Mouse (Mus musculus) heart, embryonic 15.5 days (tissue): ENCODE data around the gene Luzp1. TPM values are rescaled to one million over a fixed set of nuclear protein-coding genes. Genes with fewer than 3 reads are reported as not detected.
A peak's percentile ranks its signal among the peaks of the same experiment; 100 is the strongest.

Experiments
- ATAC-seq: fragments of 200-750 bp; cut with Nextera tagmentation; replicated peaks from 2 replicates; pipeline ENCODE4 v1.8.0; 2017; ENCODE audit warnings: low read depth, moderate TSS enrichment; ENCODE audit not compliant: insufficient number of reproducible peaks, insufficient read depth, low FRiP score
- H3K27ac ChIP-seq: fragments of 300-500 bp; sonication (generic); 2 replicates; pipeline ENCODE4 v1.5.1; 2015; ENCODE audit warnings: mild to moderate bottlenecking, inconsistent platforms
- H3K27me3 ChIP-seq: fragments of 300-500 bp; sonication (generic); 2 replicates; pipeline ENCODE4 v1.6.1; 2015; ENCODE audit warnings: inconsistent platforms
- H3K36me3 ChIP-seq: fragments of 300-500 bp; sonication (generic); 2 replicates; pipeline ENCODE4 v1.6.1; 2015; ENCODE audit warnings: mild to moderate bottlenecking, inconsistent platforms
- H3K4me1 ChIP-seq: fragments of 300-500 bp; sonication (generic); replicated peaks from 2 replicates; pipeline ENCODE4 v1.6.1; 2015; ENCODE audit warnings: inconsistent platforms
- H3K4me2 ChIP-seq: fragments of 300-500 bp; sonication (generic); 2 replicates; pipeline ENCODE4 v1.6.1; 2015; ENCODE audit warnings: inconsistent platforms, mild to moderate bottlenecking, moderate library complexity
- H3K4me3 ChIP-seq: fragments of 300-500 bp; sonication (generic); 2 replicates; pipeline ENCODE4 v1.5.1; 2015; ENCODE audit warnings: mild to moderate bottlenecking, inconsistent platforms
- H3K9ac ChIP-seq: fragments of 300-500 bp; sonication (generic); 2 replicates; pipeline ENCODE4 v1.6.1; 2015; ENCODE audit warnings: mild to moderate bottlenecking, inconsistent platforms
- H3K9me3 ChIP-seq: fragments of 300-500 bp; sonication (generic); replicated peaks from 2 replicates; pipeline ENCODE4 v1.6.1; 2016; ENCODE audit warnings: inconsistent platforms
- WGBS: fragments of 180-500 bp; shearing (Covaris S2); methylation state at CpG from one replicate; pipeline ENCODE4 v1.1.7; 2015; ENCODE audit warnings: mixed read lengths; 5-methylcytosine and 5-hydroxymethylcytosine counted together
- polyA plus RNA-seq: library from polyadenylated mRNA; unstranded; fragments of >200 nt; fragmentation: Nextera tagmentation; extraction: Ambion mirVana; gene quantifications from 2 replicates; pipeline ENCODE4 v1.2.1, GENCODE M21; 2015

Luzp1 gene
- polyA plus RNA-seq, 1 experiment from 2014 or later = 104 TPM

GRCm38 (mm10) chr4:136449795-136450194 lies 19.8 kb upstream of the Luzp1 start:
- H3K27me3 ChIP-seq = 0 out of 2 replicates have a peak, but pooled peaks cover 2% of the 10 kb centered on the region
- H3K4me2 ChIP-seq = no peak overlapping the region
- no peaks in the 10 kb centered on the region for H3K9me3 ChIP-seq
- no peak overlapping the region for H3K4me3 ChIP-seq
- 79% methylated on average over 5 of the region's 5 CpGs for WGBS
- no peaks in the 10 kb centered on the region for H3K36me3 ChIP-seq
- no peak overlapping the region for H3K9ac ChIP-seq
- H3K4me1 ChIP-seq = peaks cover 10% of the 10 kb centered on the region
- ATAC-seq = no peak
- H3K27ac ChIP-seq = no peak overlapping the region

GRCm38 (mm10) chr4:136450271-136450670 lies 19.3 kb upstream of the Luzp1 start:
- Histone ChIP-seq H3K9ac (no peak overlapping the region), H3K27me3 (0 out of 2 replicates have a peak, but pooled peaks cover 2% of the 10 kb centered on the region), H3K36me3 (no peaks in the 10 kb centered on the region), H3K4me2 (no peak overlapping the region), H3K4me1 (peaks cover 15% of the 10 kb centered on the region), H3K4me3 (no peak overlapping the region), H3K9me3 (no peaks in the 10 kb centered on the region), H3K27ac (no peak overlapping the region)
- 63% methylated on average over 4 of the region's 4 CpGs for WGBS
- no peak for ATAC-seq

- peak; percentile 22; the same call in 1 of the 2 replicates for ATAC-seq
- Histone ChIP-seq H3K9ac (no peak overlapping the region), H3K4me1 (peaks cover 15% of the 10 kb centered on the region), H3K27me3 (peaks cover 2% of the 10 kb centered on the region; the same call in 1 of the 2 replicates), H3K9me3 (no peaks in the 10 kb centered on the region), H3K4me2 (no peak overlapping the region), H3K36me3 (no peaks in the 10 kb centered on the region), H3K4me3 (no peak overlapping the region), H3K27ac (no peak overlapping the region)
- WGBS = 5% methylated on average over 5 of the region's 6 CpGs
Observed at GRCm38 (mm10) chr4:136451564-136451963, 18.0 kb upstream of the Luzp1 start.

- no peaks in the 10 kb centered on the region for H3K9me3 ChIP-seq
- no peak overlapping the region for H3K4me3 ChIP-seq
- ATAC-seq = no peak
- H3K27me3 ChIP-seq = peaks cover 2% of the 10 kb centered on the region; the same call in 1 of the 2 replicates
- no peak overlapping the region for H3K4me2 ChIP-seq
- H3K9ac ChIP-seq = no peak overlapping the region
- WGBS = 87% methylated on average over 3 of the region's 3 CpGs
- no peaks in the 10 kb centered on the region for H3K36me3 ChIP-seq
- H3K4me1 ChIP-seq = peaks cover 15% of the 10 kb centered on the region
- no peak overlapping the region for H3K27ac ChIP-seq
Observed at GRCm38 (mm10) chr4:136452286-136452685, 17.3 kb upstream of the Luzp1 start.

GRCm38 (mm10) chr4:136452792-136453191 lies 16.8 kb upstream of the Luzp1 start:
- no peaks in the 10 kb centered on the region for H3K9me3 ChIP-seq
- 54% methylated on average over 5 of the region's 5 CpGs for WGBS
- ATAC-seq = no peak
- peaks cover 2% of the 10 kb centered on the region; the same call in 1 of the 2 replicates for H3K27me3 ChIP-seq
- no peak overlapping the region for H3K9ac ChIP-seq
- H3K27ac ChIP-seq = no peak overlapping the region
- H3K4me3 ChIP-seq = no peak overlapping the region
- H3K4me2 ChIP-seq = no peak overlapping the region
- H3K4me1 ChIP-seq = peaks cover 15% of the 10 kb centered on the region
- no peaks in the 10 kb centered on the region for H3K36me3 ChIP-seq

GRCm38 (mm10) chr4:136454850-136455260 lies 14.7 kb upstream of the Luzp1 start:
- H3K9ac ChIP-seq = peak overlapping the region; percentile 47
- no peak overlapping the region for H3K27ac ChIP-seq
- 4% methylated on average over 10 of the region's 10 CpGs for WGBS
- H3K4me3 ChIP-seq = peak overlapping the region; percentile 41
- peaks cover 15% of the 10 kb centered on the region for H3K4me1 ChIP-seq
- H3K27me3 ChIP-seq = peaks cover 2% of the 10 kb centered on the region; the same call in 1 of the 2 replicates
- H3K9me3 ChIP-seq = no peaks in the 10 kb centered on the region
- ATAC-seq = no peak; the same call in 1 of the 2 replicates
- H3K4me2 ChIP-seq = peak overlapping the region; percentile 70
- no peaks in the 10 kb centered on the region for H3K36me3 ChIP-seq

GRCm38 (mm10) chr4:136456516-136457218 lies 12.9 kb upstream of the Luzp1 start:
- Histone ChIP-seq H3K4me2 (no peak overlapping the region), H3K36me3 (no peaks in the 10 kb centered on the region), H3K27me3 (peaks cover 2% of the 10 kb centered on the region; the same call in 1 of the 2 replicates), H3K4me1 (peaks cover 8% of the 10 kb centered on the region), H3K4me3 (no peak overlapping the region), H3K9me3 (no peaks in the 10 kb centered on the region), H3K9ac (no peak overlapping the region), H3K27ac (no peak overlapping the region)
- 85% methylated on average over 6 of the region's 6 CpGs for WGBS
- no peak for ATAC-seq

GRCm38 (mm10) chr4:136458276-136458675 lies 11.3 kb upstream of the Luzp1 start:
- WGBS = 79% methylated on average over 7 of the region's 7 CpGs
- H3K4me3 ChIP-seq = no peak overlapping the region
- no peak overlapping the region for H3K27ac ChIP-seq
- no peak overlapping the region for H3K9ac ChIP-seq
- H3K27me3 ChIP-seq = peaks cover under 1% of the 10 kb centered on the region; the same call in 1 of the 2 replicates
- no peak for ATAC-seq
- H3K4me1 ChIP-seq = peaks cover 13% of the 10 kb centered on the region
- no peak overlapping the region for H3K4me2 ChIP-seq
- no peaks in the 10 kb centered on the region for H3K36me3 ChIP-seq
- no peaks in the 10 kb centered on the region for H3K9me3 ChIP-seq

GRCm38 (mm10) chr4:136459210-136459609 lies 10.4 kb upstream of the Luzp1 start:
- Histone ChIP-seq H3K36me3 (no peaks in the 10 kb centered on the region), H3K9ac (no peak overlapping the region), H3K4me1 (peaks cover 14% of the 10 kb centered on the region), H3K4me3 (no peak overlapping the region), H3K9me3 (no peaks in the 10 kb centered on the region), H3K27me3 (no peaks in the 10 kb centered on the region; the same call in 1 of the 2 replicates), H3K4me2 (no peak overlapping the region), H3K27ac (no peak overlapping the region)
- ATAC-seq = no peak
- 79% methylated on average over 12 of the region's 12 CpGs for WGBS

GRCm38 (mm10) chr4:136461206-136461605 lies 8.4 kb upstream of the Luzp1 start:
- Histone ChIP-seq H3K36me3 (no peaks in the 10 kb centered on the region), H3K27me3 (no peaks in the 10 kb centered on the region), H3K27ac (no peak overlapping the region), H3K4me1 (peaks cover 15% of the 10 kb centered on the region), H3K9ac (no peak overlapping the region), H3K9me3 (no peaks in the 10 kb centered on the region), H3K4me3 (no peak overlapping the region), H3K4me2 (peak overlapping the region; percentile 94; the same call in 1 of the 2 replicates)
- no peak for ATAC-seq
- 56% methylated on average over 4 of the region's 4 CpGs for WGBS

GRCm38 (mm10) chr4:136461761-136462085 lies 7.8 kb upstream of the Luzp1 start:
- ATAC-seq = no peak
- H3K4me1 ChIP-seq = peaks cover 18% of the 10 kb centered on the region
- H3K4me2 ChIP-seq = peak overlapping the region; percentile 94
- peak overlapping the region; percentile 67 for H3K4me3 ChIP-seq
- 21% methylated on average over 6 of the region's 6 CpGs for WGBS
- peak overlapping the region; percentile 67; the same call in 1 of the 2 replicates for H3K9ac ChIP-seq
- no peaks in the 10 kb centered on the region for H3K9me3 ChIP-seq
- H3K36me3 ChIP-seq = no peaks in the 10 kb centered on the region
- no peaks in the 10 kb centered on the region for H3K27me3 ChIP-seq
- peak overlapping the region; percentile 85 for H3K27ac ChIP-seq
